Mouse (Mus musculus) liver, postnatal 0 days (tissue): ENCODE results near the gene Atp13a3.

Experiments
- CTCF ChIP-seq: sonication (generic); IDR thresholded peaks from 2 replicates; pipeline ENCODE4 v1.5.1; 2016; ENCODE audit warnings: antibody characterized with exemption, low read depth
- EP300 ChIP-seq: IDR thresholded peaks from 2 replicates; pipeline ENCODE4 v1.6.1; 2016; ENCODE audit warnings: antibody characterized with exemption, low read depth, mild to moderate bottlenecking

- TF ChIP-seq CTCF (no peak), EP300 (peak; percentile 57; the same call in 1 of the 2 replicates)
These were observed 6.9 kb upstream of the Atp13a3 start for GRCm38 (mm10) chr16:30412680-30413079.
